Mouse (Mus musculus) myocyte (in vitro differentiated cells): Measurements from ENCODE around the gene Clcnka.

ENCODE experiments used
- CEBPB ChIP-seq: IDR thresholded peaks from 2 replicates; pipeline ENCODE4 v1.6.1; 2011; ENCODE audit warnings: mild to moderate bottlenecking, moderate library complexity; ENCODE audit not compliant: poor library complexity, insufficient read depth, severe bottlenecking
- MAX ChIP-seq: IDR thresholded peaks from one replicate; pipeline ENCODE4 v1.6.1; 2011; ENCODE audit warnings: low read depth, mild to moderate bottlenecking, control low read depth
- MYOG ChIP-seq, 3 experiments: IDR thresholded peaks; one replicate each; pipeline ENCODE4 v1.6.1; 2011; ENCODE audit warnings: control low read depth in 2 of 3, low read depth in 2 of 3, mild to moderate bottlenecking in 2 of 3; ENCODE audit not compliant: insufficient read length in 2 of 3, control insufficient read depth in 1 of 3, insufficient read depth in 1 of 3
- POLR2A ChIP-seq: IDR thresholded peaks from one replicate; pipeline ENCODE4 v1.6.1; 2011; ENCODE audit warnings: low read depth, mild to moderate bottlenecking, control low read depth, moderate library complexity; ENCODE audit not compliant: insufficient read length
- POLR2AphosphoS2 ChIP-seq: IDR thresholded peaks from one replicate; pipeline ENCODE4 v1.6.1; 2011; ENCODE audit warnings: low read depth, control low read depth; ENCODE audit not compliant: insufficient read length
- TCF12 ChIP-seq: IDR thresholded peaks from one replicate; pipeline ENCODE4 v1.6.1; 2011; ENCODE audit warnings: mild to moderate bottlenecking, control low read depth; ENCODE audit not compliant: poor library complexity, insufficient read depth, severe bottlenecking
- TCF3 ChIP-seq: IDR thresholded peaks from one replicate; pipeline ENCODE4 v1.6.1; 2011; ENCODE audit warnings: low read depth, control low read depth; ENCODE audit not compliant: insufficient read length
- USF1 ChIP-seq: IDR thresholded peaks from one replicate; pipeline ENCODE4 v1.6.1; 2011; ENCODE audit warnings: low read depth, mild to moderate bottlenecking, control low read depth, moderate library complexity

- TF ChIP-seq USF1 (no peak), TCF3 (no peak), POLR2A (peak; percentile 74), MYOG (IDR thresholded peaks at IDR 0.05; ENCODE audit: control insufficient read depth in 1 of 3, insufficient read depth in 1 of 3, insufficient read length in 2 of 3, low read depth in 2 of 3) (peak in 1 of 3 experiments; percentile 13), CEBPB (no peak), POLR2AphosphoS2 (peak; percentile 60), MAX (no peak), TCF12 (no peak)
Observed at GRCm38 (mm10) chr4:141444451-141445327, 46.2 kb upstream of the Clcnka start, which contains the start of gene Zbtb17.
